Mouse (Mus musculus) spleen, adult 2 months (tissue): ENCODE data around the gene Rhoa. TPM values are rescaled to one million over a fixed set of nuclear protein-coding genes. Genes with fewer than 3 reads are reported as not detected.

Source experiments
- DNase-seq, 2 experiments: peaks; one replicate each; pipeline versions ENCODE4 v3.0.0 to v3.0.0-alpha.2; 2012 to 2021; ENCODE audit warnings: low spot score in 2 of 2, low read depth in 1 of 2
- H3K27ac ChIP-seq: fragments of 200-500 bp; 2 replicates; pipeline ENCODE4 v1.5.1; 2012; ENCODE audit warnings: low read length, inconsistent platforms; ENCODE audit not compliant: insufficient read depth
- H3K27me3 ChIP-seq: fragments of 200-500 bp; 2 replicates; pipeline ENCODE4 v1.6.1; 2012; ENCODE audit warnings: mild to moderate bottlenecking, moderate library complexity, low read length, inconsistent platforms; ENCODE audit not compliant: control insufficient read depth, insufficient read depth
- H3K36me3 ChIP-seq: fragments of 200-500 bp; 2 replicates; pipeline ENCODE4 v1.6.1; 2012; ENCODE audit warnings: mild to moderate bottlenecking, low read length, inconsistent platforms; ENCODE audit not compliant: control insufficient read depth, insufficient read depth
- H3K4me1 ChIP-seq: fragments of 200-500 bp; 2 replicates; pipeline ENCODE4 v1.6.1; 2011; ENCODE audit warnings: inconsistent platforms; ENCODE audit not compliant: control insufficient read depth, insufficient read depth, insufficient read length
- H3K4me3 ChIP-seq: fragments of 200-500 bp; 2 replicates; pipeline ENCODE4 v1.5.1; 2011; ENCODE audit warnings: mild to moderate bottlenecking, inconsistent platforms; ENCODE audit not compliant: insufficient read depth, insufficient read length; ENCODE audit errors: extremely low read depth
- CTCF ChIP-seq: fragments of 200-500 bp; IDR thresholded peaks from 2 replicates; pipeline ENCODE4 v1.5.1; 2011; ENCODE audit warnings: mild to moderate bottlenecking, inconsistent platforms; ENCODE audit not compliant: insufficient read depth, insufficient read length, insufficient replicate concordance; ENCODE audit errors: extremely low read depth
- POLR2A ChIP-seq: fragments of 200-500 bp; IDR thresholded peaks from 2 replicates; pipeline ENCODE4 v1.6.1; 2011; ENCODE audit warnings: low read depth, low read length, inconsistent platforms
- WGBS: fragments of 180-500 bp; shearing (Covaris S2); methylation state at CpG from one replicate; pipeline ENCODE4 v1.1.7; 2018; 5-methylcytosine and 5-hydroxymethylcytosine counted together
- polyA plus RNA-seq: library from polyadenylated mRNA; depleted of rRNA; stranded (reverse); fragments of >200 nt; gene quantifications from 2 replicates; pipeline ENCODE4 v1.2.3, GENCODE M21; 2012; rRNA removed

The Rhoa gene
- polyA plus RNA-seq, result 89.7 and 90.3 TPM in 2 replicates

DNA sequence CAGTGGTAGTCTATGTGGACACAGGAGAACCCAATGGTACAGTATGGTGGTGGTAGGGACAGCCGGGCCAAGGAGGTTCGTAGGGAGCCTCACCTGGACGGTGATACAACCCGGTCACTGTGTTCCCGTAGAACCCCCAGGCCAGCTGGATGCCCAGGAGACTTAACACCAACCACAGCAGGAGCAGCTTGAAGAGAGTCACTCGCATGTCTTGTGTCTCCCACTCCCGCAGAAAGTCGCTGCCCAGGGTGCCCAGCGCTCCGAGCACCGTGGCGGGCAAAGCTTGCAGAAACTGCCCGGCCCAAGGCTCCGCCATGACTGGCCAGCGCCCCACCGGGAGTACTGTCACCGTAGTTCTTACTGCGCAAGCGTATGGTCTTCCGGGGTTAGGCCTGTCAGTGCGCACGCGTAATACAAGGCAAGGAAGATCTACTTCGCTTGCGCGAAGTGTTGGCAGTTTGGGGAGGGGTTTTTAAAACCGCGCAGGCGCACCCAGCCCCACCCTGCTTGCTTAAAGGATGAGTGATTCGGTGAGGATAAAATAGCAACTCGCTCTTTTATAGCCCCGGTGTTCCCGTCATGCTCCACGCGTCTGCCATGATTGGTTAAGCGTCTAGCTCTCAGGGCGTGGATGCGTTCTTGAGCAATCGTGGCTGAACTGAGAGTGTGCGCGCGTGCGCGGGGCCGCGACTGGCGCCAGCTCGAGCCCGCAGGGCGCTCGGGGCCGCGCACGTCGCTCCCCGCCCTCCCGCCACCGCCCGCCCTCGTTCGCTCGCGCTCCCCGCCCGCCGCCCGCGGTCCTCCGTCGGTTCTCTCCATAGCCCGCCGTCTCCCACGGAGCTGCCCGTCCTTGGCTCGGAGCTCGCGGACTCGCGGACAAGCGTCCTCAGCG lies at the start of gene Rhoa, which contains the start of gene Tcta:
Gene Rhoa, plus strand, starts transcription at position 501 of the 892 bp plus-strand sequence.
Gene Tcta, minus strand, starts transcription at position 532 of the 892 bp plus-strand sequence.
- peak; percentile 97 to 100 for DNase-seq
- H3K4me1 ChIP-seq, result peaks cover 3% of the 10 kb centered on the region; the same call in 1 of the 2 replicates
- peaks cover 8% of the 10 kb centered on the region for H3K36me3 ChIP-seq
- peak within 1 kb of the TSS; percentile 100 for H3K27ac ChIP-seq
- WGBS, result under 1% methylated on average over 81 of the region's 81 CpGs
- peak within 1 kb of the TSS; percentile 93 for H3K4me3 ChIP-seq
- TF ChIP-seq POLR2A (peak; percentile 93), CTCF (no peak)
- no peaks in the 10 kb centered on the region for H3K27me3 ChIP-seq

DNA sequence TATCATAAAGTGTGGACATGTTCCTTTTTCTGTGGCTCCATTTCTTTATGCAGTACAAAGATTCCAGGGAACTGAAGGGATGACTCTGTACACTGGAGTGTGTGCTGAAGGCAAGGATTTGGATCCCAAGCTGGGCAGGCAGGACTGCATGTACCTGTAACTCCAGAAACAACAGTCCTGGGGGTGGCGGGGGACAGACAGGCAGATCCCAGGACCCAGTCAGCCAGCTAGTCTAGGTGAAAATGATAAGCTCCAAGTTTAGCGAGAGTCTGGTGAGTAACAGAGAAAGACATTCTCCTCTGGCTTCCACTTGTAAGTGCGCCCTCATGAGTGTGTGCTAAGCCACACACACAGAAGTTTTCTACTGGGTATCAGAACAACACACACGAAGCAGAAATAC lies 45.4 kb upstream of the Rhoa start:
- Histone ChIP-seq H3K27me3 (no peaks in the 10 kb centered on the region), H3K4me1 (no peaks in the 10 kb centered on the region; the same call in none of the 2 replicates), H3K4me3 (no peak overlapping the region), H3K36me3 (no peaks in the 10 kb centered on the region), H3K27ac (no peak overlapping the region)
- WGBS, result 84% methylated on average over 4 of the region's 4 CpGs
- TF ChIP-seq POLR2A, result no peak
- TF ChIP-seq CTCF, result no peak
- DNase-seq, result no peak

DNA sequence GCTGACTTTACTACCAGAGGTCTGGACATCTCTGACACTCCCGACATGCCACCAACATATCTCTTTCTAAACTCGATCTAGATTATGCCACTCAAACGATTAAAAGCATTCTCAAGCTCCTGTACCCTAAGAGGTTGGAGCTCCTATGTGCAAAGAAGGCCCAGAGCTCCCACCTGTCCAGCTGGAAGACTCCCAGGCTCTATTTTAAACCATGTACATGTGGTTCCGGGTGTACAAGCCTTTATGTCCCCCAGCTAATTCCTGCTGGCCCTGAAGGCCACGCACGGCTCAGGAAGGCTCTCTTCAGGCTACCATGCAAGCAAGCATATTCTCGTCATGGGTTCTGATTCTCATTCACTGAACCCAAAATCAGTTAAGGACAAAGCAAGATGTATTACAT lies 44.1 kb upstream of the Rhoa start:
- 87% methylated on average over 7 of the region's 7 CpGs for WGBS

DNA sequence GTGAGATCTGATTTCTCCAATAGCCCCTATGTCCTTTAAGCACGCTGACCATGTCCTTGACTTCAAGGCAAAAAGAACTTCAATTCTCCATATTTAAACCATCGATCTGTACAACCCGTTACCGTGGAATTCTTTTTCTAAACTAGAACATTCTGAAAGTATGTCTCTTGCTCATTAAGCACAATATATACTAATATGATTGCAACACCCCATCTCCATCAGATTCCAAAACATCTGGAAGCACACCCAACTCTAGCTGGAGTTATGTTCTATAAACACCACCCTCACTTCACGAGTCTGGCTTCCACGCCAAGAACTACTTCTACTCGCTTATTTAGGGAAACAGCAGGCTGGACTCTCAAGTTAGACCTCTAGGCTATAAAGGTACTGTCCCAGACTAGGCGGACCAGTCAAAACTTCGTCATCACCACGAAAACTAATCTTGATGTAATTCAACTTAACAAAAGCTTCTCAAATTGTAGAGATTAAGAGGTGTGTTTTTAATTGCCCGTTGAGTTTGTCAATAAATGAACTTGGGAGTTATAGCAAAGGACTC lies 43.4 kb upstream of the Rhoa start:
- no peak for DNase-seq
- Histone ChIP-seq H3K27ac (no peak overlapping the region), H3K36me3 (no peaks in the 10 kb centered on the region), H3K27me3 (no peaks in the 10 kb centered on the region), H3K4me3 (peak overlapping the region; percentile 70), H3K4me1 (peaks cover 7% of the 10 kb centered on the region)
- WGBS, result 70% methylated on average over 11 of the region's 11 CpGs
- TF ChIP-seq CTCF (no peak), POLR2A (no peak)

More for the DNA sequence above, 44.1 kb upstream of the Rhoa start:
- Histone ChIP-seq H3K27me3 (no peaks in the 10 kb centered on the region), H3K27ac (no peak overlapping the region), H3K4me3 (no peak overlapping the region), H3K4me1 (peaks cover 7% of the 10 kb centered on the region), H3K36me3 (no peaks in the 10 kb centered on the region)
- no peak for DNase-seq
- TF ChIP-seq CTCF, result no peak
- TF ChIP-seq POLR2A, result no peak

DNA sequence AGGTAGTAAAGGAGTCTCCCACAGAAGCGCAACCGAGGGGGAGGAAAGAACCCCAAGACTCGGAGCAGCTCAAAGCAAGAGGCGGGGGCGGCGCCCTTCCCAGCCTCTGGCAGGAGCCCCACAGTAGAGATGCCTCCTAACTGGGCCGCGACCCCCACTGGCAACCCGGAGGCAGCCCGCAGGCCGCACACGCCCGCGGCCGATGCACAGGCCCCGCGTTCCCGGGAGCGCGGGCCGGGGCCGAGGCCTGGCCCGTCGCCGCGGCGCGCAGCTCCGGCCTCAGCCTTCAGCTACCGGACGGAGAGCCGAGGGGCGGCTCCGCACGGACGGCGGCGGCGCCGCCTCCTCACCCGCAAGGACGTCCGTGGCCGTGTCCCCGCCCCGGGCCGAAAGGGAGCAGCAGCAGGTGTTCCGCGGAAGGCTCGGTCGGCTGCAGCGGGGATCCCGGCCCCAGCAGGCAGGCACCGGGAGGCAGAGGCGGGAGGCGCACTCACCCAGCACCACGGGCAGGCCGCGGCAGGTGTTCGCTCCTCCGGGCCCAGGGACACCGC lies 42.7 kb upstream of the Rhoa start:
- Histone ChIP-seq H3K36me3 (no peaks in the 10 kb centered on the region), H3K4me3 (peak overlapping the region; percentile 70), H3K27ac (peak overlapping the region; percentile 68), H3K27me3 (no peaks in the 10 kb centered on the region), H3K4me1 (peaks cover 7% of the 10 kb centered on the region)
- under 1% methylated on average over 54 of the region's 62 CpGs for WGBS
- TF ChIP-seq CTCF, result no peak
- peak in 1 of 2 experiments; percentile 64 for DNase-seq

DNA sequence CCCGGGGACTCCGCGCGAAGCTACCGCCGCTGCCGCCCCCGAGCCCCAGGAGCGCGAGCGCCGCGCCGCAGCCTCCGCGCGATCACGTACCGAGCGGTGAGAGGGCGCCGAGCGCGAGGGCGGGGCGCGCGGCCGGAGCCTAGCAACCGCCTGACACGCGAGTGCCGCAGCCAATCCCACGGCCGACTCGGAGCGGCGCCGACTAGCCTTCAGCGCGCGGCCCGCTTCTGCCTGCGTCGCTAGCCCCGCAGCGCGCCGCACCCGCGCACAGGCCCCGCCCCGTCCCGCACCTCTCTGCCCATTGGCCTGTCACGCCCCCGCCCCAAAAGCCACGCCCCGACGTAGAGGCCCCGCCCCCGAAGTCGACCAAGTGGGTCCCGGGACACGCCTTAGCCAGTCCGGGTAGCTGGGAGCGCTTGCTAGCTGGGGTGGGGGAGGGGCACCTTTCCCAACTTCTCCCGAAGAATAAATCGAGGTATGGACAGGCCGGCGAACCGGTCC lies 42.2 kb upstream of the Rhoa start, which contains the start of gene Dag1:
Gene Dag1, minus strand, starts transcription at position 269 of the 501 bp plus-strand sequence.
- H3K4me3 ChIP-seq, result peak within 1 kb of the TSS; percentile 70
- WGBS, result under 1% methylated on average over 68 of the region's 71 CpGs
- peak within 1 kb of the TSS; percentile 69 for H3K27ac ChIP-seq
- H3K4me1 ChIP-seq, result peaks cover 7% of the 10 kb centered on the region
- H3K27me3 ChIP-seq, result no peaks in the 10 kb centered on the region
- H3K36me3 ChIP-seq, result no peaks in the 10 kb centered on the region
- peak; percentile 85 to 97 for DNase-seq
- TF ChIP-seq POLR2A (peak; percentile 17), CTCF (no peak)
